Mouse (Mus musculus) adrenal gland, adult 2 months (tissue): ENCODE measurements at regions not wholly inside any gene's neighbourhood (a gene's known extent, or its start where the extent isn't known, plus 50 kb on each side); places are given as distances from the start of the nearest gene placed in this dataset.
A peak's percentile ranks its signal among the peaks of the same experiment; 100 is the strongest.

Source experiments
- DNase-seq: peaks from one replicate; pipeline ENCODE4 v3.0.0; 2021

DNA sequence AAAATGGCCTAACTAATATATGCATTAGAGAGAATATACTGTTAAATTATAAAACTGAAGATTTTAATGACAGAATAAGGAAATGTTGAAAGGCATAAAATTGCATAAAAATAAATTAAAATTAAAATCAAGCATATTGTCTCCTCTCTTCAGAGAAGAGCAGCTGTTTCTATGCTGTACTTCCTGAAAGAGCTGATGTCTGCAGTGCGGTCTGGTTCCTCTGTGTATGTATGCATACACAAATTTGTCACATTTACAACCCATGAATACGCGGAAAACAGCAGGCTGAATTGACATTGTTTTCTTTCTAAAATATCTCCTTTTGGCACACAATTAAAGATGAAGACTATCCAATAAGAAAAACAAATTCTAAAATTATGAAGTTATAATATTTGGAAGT is 278.5 kb downstream of the Olfr1505 start:
- DNase-seq = no peak

DNA sequence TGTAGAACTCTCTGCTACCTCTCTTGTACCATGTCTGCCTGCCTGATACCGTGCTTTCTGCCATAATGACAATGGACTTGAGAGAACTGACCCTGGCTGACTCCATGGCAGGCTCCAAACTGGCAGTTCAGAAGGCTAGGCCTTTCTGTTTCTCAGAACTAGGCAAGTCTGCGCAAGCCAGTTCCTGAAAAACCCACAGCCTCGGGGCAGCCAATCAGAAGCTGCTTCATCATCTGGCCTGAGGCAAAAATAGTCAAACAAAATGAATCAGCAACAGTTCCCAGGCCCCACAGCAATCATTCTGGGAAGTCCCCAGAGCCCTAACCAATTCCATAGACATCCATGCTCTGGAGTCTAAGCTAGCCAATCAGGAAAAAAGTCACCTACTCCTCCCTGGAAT is 284.5 kb downstream of the Olfr1505 start:
- no peak for DNase-seq

DNA sequence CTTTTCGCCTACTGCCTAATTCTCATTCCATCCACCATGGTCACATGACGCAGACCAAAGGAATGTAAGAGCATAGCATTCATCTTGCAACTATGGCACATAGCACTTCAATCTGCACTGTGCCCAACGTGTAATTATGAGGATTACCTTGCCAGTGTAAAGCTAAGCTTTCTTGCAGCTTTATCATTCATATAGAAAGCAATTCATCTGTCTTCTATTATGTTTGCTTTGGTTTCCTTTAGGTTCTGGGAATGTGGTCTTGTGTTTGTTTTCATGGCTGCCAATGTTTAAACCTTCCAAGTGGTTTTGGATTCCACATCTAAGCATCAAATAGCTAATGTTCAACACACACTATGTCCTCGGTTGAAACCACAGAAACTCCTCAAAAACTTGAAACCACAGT is 307.2 kb downstream of the Olfr1505 start:
- no peak for DNase-seq

DNA sequence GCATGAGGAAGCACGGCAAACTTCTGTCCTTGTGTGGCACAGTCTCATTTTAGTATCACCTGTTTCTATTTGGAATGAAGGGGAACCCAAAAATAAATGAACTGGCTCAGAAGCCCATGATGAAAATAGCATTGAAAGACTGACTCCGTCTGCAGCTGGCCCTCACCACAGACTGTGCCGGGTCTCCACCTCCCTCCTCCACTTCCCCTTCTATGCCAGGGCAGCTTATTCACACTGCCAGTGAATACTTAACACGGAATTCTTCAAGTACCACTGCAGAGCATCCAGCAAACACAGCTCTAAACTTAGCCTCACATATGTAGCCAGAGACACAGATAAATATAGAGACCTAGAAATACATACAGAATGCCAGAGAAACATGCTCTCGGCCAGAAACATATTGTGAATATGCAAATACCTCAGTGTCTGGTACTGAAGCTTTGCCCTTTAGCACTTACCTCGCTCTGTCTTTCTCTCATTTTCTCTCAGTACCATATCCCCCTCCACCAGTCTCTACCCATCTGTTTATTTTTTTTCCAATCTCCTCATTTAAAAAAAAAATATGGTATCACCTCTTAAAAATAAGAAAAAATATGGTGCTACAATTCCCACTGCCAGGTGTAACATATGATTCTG is 311.8 kb downstream of the Olfr1505 start:
- no peak for DNase-seq

DNA sequence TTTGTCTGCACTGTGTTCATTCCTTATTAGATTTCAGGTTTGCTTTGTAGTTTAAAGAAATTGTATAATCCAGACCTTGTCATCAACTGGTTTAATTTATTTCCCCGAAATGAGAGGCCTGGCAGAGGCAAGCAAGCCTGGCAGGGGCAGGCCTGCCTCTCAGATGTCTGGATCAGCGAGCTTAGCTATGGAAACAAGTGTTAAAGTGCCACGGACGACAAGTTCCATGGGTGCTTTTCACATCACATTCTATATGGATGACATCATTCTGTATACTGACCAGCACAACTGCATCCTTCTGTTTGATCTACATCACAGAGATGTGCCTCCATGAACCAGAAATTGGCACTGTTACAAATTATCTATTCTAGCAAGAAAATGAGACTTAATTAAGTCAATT is 312.5 kb downstream of the Olfr1505 start:
- DNase-seq = no peak

DNA sequence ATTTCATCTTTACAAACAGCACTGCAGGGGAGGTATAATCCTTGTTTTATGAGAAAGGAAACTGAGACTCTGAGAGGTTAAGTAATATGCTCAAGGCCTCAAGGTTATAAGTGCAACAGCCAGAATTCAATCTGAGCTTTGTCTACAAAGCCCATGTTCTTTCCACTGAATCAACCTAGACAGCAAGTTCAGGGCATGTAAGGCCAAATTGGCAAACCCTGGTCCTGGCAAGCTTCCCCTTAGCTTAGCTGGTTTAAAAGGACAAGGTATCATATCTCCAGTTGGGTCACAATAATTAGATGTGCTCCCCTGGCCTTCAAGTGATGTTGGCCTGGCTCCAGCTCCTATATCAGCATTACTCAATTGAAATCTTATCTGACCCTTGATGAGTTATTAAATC is 313.2 kb downstream of the Olfr1505 start:
- peak; percentile 77 for DNase-seq

DNA sequence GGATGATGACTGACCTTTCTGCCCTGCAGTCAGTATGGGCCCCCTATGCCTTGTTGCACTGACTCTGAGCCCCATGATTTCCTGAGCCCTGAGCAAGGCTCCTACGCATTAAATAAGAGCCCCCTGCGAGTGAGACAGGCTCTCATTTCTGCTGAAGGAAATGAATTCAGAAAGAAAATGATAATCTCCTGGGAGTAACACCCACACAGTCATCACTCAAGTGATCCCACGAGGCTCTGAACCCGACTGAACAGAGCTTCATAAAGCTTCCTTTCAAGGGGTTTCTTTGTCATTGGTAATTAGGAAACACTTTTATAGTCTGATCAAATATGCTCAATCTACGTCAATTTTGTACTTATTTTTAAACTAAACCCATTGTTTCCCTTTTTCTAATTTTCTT is 330.2 kb downstream of the Olfr1505 start:
- DNase-seq = no peak

DNA sequence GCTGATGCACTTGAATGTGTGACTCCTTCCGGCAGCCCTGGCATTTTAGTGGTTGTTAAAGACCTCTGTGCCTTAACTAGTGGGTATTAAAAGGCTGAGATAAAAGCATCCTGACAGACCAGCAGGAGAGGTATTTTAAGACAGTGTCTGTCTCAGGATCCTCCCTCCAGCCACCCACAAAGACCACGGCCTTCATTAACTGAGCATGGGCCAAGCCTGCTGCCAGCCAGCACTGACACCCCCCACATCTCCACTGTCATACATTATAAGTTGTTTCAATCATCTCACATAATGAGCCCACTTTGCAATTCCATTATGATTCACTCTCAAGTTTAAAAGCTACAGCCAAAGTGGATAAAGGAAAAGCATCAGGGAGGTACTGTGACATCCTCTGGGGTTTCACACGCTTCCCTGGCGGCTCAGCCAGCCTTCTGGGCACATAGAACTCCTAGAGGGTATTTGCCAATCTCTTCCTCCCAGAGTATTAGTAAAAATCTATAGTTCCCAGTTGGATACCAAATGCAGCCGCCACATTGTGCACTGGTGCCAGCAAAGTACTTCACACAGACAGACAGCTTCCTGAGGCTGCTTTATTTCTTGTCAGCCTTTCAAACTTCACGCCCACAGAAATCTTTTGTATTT is 333.8 kb downstream of the Olfr1505 start:
- DNase-seq = no peak

DNA sequence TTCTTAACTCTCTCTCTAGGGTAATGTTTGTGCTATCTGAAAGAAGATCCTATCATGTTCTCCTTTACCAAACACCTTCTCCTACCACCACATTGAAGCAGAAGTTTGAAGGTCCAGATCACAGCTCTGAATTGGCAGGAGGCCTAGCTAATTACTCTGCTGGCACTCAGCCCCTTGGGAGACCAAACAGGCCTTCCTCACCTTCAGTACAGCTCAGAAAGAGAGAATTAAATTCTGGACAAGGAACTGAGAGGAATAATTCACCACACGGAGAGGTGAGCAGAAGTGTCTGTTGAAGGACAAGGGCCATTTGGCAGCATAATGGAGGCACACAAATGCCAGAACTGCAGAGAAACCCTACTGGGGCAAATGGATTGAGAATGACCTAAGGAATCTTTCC is 334.6 kb downstream of the Olfr1505 start:
- no peak for DNase-seq

DNA sequence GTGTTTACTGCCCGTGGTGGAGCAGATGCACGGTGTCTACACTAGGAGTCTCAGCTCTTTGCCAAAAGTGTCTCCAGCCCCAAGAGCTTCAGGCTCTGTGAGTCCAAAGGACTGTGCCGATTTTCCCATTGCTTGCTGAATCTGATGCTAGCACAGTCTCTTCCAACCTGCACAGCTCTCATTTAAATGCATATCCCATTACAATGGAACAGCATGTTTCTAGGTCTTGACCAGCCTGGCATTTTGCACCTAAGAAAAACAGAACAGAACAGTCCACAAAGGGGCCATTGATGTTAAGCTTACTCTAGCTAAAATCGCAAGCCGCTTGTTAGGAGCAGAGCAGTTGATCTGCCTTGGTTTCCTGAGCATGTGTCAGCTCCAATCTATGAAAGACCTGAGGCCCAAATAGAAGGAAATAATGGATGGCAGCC is 339.2 kb downstream of the Tle4 start:
- no peak for DNase-seq

DNA sequence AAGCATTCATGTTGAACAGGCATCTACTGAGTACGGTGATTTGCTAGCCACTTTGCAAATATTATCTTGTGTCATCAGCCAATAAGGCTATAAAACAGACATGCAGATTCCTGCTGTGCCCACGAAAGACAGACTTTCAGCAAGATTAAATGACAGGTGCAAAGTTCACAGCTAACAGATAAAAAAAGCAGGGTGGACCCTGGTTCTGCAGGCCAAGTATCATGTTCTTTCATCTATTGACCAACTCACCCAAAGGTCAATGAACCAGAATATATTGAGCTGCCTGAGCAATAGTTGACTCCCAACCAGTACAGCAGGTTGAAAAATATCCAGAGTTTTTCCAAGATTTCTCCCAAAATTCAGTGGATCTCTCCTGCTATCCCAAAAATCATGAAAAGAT is 338.6 kb downstream of the Tle4 start:
- DNase-seq = no peak

DNA sequence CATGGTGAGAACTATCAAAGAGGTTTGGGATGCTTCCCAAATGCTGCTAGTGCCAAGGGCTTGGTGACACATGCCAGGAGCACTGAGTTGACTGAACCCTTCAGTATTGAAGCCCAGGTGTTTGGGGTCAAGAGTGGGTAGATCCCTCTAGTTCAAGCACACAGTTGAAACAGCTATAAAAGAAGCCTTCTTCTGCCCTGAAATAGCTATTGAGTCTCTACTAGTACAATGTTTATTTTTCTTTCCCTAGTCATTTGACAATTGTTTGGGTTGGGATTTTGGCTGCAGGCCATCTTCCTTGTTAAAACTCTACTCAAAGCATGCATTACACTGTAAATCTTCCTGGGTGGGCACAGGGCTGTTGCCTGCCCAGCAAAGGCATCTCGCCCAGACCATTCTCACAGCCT is 308.5 kb downstream of the Tle4 start:
- DNase-seq = no peak

DNA sequence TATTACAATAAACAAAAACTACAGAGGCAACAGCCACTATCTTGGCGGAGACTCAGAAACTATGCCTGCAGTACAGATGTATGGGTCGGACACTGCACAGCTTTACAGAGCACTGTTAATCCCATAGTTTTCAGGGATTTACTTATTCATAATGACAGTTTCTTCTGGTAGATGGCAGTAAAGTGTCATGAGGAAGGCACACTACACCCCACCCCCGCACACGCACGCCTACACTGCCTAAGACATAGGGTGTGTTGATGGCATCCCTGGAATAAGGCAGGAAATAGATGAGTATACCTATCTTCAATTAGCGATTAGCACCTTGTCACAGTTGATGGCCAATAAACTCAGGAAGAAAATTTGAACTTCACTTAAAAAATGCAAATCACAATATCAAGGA is 306.9 kb downstream of the Tle4 start:
- no peak for DNase-seq

DNA sequence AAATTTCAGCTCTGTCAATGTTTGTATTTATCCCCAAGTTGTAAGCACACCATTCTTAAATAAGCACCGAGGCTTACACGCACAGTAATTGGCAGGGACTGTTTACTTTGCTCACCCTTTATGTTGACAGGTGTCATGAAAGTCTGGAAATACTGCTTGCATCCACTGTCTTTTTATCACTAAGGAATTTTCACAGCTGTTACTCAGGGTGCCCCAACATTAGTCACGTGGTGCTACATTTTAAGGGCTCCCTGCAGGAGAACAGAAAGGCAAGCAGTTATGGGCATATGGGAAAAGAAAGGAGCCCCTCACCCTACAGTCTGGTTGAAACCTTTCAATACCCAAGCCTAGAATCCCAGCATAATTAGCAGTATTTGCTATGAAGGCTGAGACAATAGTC is 304.7 kb downstream of the Tle4 start:
- no peak for DNase-seq

DNA sequence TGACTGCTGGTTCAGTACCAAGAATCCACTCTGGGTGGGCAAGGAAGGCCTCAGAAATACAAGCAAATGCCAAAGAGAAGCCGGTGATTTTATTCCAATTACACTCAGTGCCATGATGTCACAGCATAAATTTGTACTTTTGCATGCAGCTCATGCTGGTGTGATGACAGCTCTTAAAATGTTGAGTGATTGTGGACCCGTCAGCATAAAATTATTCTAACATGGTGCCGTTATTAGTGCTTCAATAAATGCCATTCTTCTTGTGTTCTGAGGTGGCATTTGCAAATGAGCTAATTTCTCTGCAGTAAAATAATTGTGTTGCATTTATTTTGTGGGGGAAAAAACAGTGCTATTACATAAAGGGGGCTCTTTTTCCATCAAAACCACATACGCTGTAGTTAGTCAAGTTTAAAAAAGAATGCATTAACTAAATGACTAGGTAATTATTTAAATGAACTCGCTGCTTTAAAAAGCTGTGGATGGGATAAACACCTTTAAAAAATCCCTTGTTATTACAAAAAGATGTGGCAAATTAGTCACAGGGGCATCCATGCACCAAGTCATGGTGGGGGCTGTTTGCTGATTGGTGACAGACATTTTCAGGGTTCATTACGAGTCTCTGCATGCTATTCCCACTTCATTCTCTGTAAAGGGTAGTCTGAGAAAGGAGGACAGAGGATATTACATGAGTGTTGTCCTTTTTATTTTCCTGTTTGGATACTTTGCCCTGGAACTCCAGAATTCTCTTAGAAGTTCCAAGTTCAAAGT is 296.5 kb downstream of the Tle4 start:
- no peak for DNase-seq

DNA sequence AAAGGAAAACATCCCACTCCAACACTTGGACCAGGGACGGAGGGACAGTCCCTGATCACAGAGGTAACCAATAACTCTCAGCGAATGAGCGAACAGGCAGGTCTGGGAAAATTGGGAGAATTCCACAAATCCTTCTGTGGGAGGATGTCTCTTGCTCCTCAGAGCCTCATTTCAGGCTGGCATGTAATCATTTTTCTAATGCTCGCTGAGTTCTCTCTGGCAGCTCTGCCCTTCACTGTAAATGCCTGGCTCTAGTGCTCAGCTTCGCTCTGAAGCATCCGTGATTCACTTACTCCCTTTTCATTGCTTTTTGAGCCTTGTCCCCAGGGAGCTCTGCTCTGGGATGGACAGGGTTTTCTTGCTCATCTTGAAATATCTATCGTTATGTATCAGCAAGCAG is 283.6 kb downstream of the Tle4 start:
- DNase-seq = no peak

DNA sequence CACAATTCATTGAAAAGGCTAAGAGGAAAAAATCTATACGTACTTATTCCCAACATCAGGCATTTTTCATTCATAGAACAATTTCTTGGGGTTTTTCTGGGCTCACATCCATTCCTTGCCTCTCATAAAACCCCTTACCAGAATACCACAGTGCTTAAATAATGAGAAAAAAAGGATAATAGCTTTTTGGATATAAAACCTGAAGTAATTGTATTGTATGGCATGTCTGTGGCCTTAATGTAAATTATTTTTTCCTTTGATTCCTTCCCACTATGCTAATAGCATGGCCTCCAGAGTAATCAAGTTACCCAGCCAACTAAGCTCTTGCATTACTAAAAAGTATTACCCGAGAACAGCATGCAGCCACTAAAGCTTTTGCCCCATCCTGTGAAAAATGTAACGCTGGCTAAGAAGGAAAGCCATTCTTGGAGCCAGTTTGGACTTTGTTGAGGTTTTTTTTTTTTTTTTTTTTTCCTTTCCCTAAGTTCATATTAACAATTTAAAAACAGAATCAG is 278.1 kb downstream of the Tle4 start:
- no peak for DNase-seq

DNA sequence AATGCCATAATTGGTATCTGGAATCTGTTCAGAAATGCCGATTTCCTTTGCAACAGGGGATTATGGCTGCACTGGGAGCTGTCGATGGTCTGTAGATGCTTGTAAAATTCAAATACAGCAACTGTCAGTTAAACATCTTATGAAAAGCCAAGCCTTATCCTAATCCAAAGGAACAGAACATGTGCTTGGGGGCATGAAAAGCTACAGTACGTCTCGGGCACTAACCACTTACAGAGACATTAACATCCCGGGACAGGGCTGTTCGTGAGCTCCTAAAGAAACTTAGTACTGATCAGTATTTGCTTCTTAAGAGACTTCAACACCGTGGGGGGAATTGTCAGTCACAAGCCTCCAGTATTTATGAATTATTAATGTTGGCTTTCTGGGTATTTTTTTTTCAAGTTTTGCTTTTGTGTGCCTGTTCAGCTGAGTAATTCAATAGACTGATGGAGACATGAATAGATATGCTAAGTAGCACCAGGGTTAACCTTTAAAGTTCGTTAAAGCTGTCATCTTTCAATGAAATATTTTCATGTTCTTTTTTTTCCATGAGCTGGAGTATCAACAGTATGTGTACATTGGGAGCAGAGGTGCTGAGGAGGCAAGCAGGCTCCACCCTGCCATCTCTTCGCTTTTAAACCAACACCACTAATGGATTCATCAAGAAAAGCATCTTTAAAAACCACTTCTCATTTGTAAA is 272.3 kb downstream of the Tle4 start:
- DNase-seq = no peak

DNA sequence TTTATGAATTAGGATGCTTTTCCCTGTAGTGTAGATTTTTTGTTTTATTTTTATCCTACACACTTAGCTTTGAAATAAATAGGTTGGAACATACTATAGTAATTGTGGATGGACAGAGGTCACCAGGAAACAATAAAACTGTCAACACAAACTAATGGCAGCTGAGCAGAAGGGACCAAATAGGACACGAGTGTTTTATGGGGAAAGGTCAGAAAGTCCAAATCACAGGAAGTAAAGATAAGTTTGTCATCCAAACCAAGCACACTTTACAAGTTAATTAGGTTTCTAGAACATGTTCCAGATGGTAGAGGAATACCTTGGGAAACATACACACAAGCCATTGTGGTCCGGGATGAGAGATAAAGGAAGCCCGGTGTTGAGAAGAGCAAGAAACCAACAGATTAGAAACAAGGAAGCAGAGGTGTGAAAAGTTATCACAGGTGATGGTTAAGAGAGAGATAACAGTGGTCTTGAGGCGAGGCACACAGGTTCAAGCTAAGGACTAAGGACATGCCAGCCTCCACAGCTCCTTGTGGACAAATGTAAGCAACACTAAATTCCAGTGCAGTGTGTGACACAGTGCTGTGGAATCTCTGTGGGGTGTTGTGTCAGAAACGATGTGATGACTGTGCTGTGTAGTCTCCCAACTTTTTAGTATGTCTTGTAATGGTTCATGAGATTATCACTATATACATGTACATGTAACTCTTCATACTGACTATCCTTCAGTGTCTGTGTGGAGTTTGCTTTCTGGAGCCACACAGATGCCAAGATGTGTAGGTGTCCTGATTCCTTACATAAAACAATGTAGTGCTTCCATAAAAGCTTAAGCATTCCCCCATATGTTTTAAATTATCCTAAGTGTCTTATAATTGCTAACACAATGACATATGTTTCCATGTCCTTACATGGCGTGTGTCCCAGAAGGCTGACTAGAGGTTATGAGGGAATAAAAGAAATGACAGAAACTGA is 264.5 kb downstream of the Tle4 start:
- DNase-seq = no peak

DNA sequence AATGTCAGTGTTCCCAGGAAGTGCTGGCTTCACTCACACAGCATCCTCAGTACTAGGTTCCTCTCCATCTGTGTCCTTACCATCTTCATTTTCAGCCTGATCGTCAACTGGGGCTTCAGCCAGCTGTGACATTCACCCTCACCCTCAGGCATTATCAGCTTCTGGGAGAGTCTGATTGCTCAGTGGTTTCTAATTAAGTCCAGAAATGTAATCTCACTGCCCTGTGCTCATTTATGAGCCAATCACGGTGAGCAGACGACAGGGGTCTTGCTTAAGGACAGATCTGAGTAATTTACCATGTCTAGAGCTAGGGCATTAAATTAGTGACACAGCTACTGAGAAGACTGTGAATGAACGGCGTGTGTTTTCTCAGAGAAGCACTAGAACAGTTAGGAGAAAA is 260.8 kb downstream of the Tle4 start:
- DNase-seq = no peak

DNA sequence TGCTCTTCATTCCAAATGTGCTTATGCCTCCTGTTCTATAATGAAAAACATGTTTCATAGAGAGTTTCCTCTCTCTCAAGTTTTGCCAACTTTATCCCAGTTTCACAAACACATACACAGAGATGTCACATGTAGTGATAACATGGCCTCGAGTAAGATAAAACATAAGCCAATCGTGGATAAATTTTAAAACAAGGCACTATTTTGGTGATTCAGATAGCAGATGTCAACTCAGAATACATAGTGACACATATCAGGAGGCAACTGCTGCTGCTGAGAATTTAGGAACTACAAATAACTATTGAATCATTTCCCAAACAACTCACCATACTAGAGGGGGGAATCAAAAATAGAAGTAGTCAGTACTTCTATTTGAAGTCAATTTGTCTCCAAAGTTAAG is 257.1 kb downstream of the Tle4 start:
- DNase-seq = no peak

DNA sequence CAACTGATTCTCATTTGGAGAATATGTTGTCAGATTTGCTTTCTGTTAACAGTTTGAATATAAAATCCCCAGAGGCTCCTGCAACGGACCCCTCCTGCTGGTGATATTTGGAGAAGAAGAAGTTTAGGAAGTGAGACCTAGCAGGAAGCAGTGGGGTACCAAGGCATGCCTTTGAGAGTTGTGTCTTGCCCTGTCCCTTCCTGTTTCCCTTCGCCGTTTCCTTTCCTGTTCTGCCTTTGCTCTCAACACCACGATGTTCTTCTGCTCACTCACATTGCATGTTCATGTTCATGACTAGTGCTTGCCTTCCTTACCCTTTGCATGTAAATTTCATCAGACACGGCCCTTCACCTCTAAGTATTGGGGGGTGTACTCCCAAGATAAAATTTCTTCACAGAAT is 254.0 kb downstream of the Tle4 start:
- no peak for DNase-seq
